Mouse (Mus musculus) right cerebral cortex, postnatal 14 days (tissue): ENCODE measurements at regions not wholly inside any gene's neighbourhood (a gene's known extent, or its start where the extent isn't known, plus 50 kb on each side); places are given as distances from the start of the nearest gene placed in this dataset.
A peak's percentile ranks its signal among the peaks of the same experiment; 100 is the strongest.

ENCODE experiments used
- DNase-seq: peaks from one replicate; pipeline ENCODE4 v3.0.0; 2022

- no peak for DNase-seq
Observed at GRCm38 (mm10) chr1:73797413-73797812, 326.8 kb downstream of the Tns1 start.

- DNase-seq, result no peak
Observed at GRCm38 (mm10) chr1:73793871-73794270, 330.4 kb downstream of the Tns1 start.

GRCm38 (mm10) chr1:73793256-73793655 lies 331.0 kb downstream of the Tns1 start:
- no peak for DNase-seq

GRCm38 (mm10) chr1:73792311-73792710 lies 331.9 kb downstream of the Tns1 start:
- no peak for DNase-seq

- DNase-seq, result no peak
Observed at GRCm38 (mm10) chr1:73787666-73788065, 336.6 kb downstream of the Tns1 start.

- DNase-seq, result no peak
Observed at GRCm38 (mm10) chr1:73787224-73787623, 337.0 kb downstream of the Tns1 start.

GRCm38 (mm10) chr1:73783303-73783702 lies 340.9 kb downstream of the Tns1 start:
- DNase-seq, result no peak

GRCm38 (mm10) chr1:73782871-73783270 lies 341.4 kb downstream of the Tns1 start:
- no peak for DNase-seq

- DNase-seq, result no peak
Observed at GRCm38 (mm10) chr1:73771773-73772172, 352.5 kb downstream of the Tns1 start.

GRCm38 (mm10) chr1:73770631-73771030 lies 353.6 kb downstream of the Tns1 start:
- DNase-seq, result peak; percentile 7

- DNase-seq, result no peak
Observed at GRCm38 (mm10) chr1:73764611-73765333, 359.5 kb downstream of the Tns1 start.

- DNase-seq, result no peak
Observed at GRCm38 (mm10) chr1:73758110-73759061, 365.9 kb downstream of the Tns1 start.

GRCm38 (mm10) chr1:73755791-73756190 lies 368.5 kb downstream of the Tns1 start:
- no peak for DNase-seq

- no peak for DNase-seq
Observed at GRCm38 (mm10) chr1:73754928-73755327, 369.3 kb downstream of the Tns1 start.

- DNase-seq, result no peak
Observed at GRCm38 (mm10) chr1:73753157-73753556, 371.1 kb downstream of the Tns1 start.

- DNase-seq, result no peak
Observed at GRCm38 (mm10) chr1:73748702-73749101, 375.5 kb downstream of the Tns1 start.

GRCm38 (mm10) chr1:73744555-73745234 lies 379.6 kb downstream of the Tns1 start:
- DNase-seq, result no peak

- DNase-seq, result peak; percentile 4
Observed at GRCm38 (mm10) chr1:73743737-73744554, 380.3 kb downstream of the Tns1 start.

- DNase-seq, result peak; percentile 14
Observed at GRCm38 (mm10) chr1:73737083-73737482, 387.2 kb downstream of the Tns1 start.

GRCm38 (mm10) chr1:73728377-73728776 lies 395.9 kb downstream of the Tns1 start:
- no peak for DNase-seq

GRCm38 (mm10) chr1:73727781-73728180 lies 396.5 kb downstream of the Tns1 start:
- no peak for DNase-seq

GRCm38 (mm10) chr1:73726658-73727057 lies 397.6 kb downstream of the Tns1 start:
- no peak for DNase-seq
